Mouse (Mus musculus): ENCODE results near the gene Sla2. TPM values are rescaled to one million over a fixed set of nuclear protein-coding genes. Genes with fewer than 3 reads are reported as not detected.
"Not testable (repeated sequence)": the region's sequence is repeated elsewhere in the genome, so short reads cannot be mapped to it uniquely, and the experiment has no call there.

Sla2 gene
- polyA plus RNA-seq, 1 experiment from 2014 or later: 0.45 TPM

DNA sequence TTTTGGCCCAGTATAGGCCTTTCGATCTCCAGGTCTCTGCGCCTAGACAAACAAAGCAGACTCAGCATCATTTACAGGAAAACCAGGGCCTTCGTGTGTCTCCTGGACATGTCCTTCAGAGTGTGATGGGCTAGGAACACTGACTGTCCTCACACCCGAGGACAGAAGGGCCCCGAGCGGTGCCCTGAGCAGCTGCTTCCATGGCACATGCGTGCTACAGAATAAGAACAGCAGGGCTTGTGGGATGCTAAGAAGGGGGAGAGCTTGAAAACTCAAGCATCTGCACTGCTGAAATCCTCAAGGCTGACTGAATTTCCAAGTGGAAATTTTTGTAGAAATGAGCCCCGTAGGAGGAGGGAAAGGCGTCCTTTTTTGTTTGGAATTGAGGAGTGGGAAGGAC is 10.0 kb upstream of the Sla2 start:
- 82% methylated on average over 9 of the region's 9 CpGs for WGBS
- no peak for DNase-seq (ENCODE audit: low spot score)

DNA sequence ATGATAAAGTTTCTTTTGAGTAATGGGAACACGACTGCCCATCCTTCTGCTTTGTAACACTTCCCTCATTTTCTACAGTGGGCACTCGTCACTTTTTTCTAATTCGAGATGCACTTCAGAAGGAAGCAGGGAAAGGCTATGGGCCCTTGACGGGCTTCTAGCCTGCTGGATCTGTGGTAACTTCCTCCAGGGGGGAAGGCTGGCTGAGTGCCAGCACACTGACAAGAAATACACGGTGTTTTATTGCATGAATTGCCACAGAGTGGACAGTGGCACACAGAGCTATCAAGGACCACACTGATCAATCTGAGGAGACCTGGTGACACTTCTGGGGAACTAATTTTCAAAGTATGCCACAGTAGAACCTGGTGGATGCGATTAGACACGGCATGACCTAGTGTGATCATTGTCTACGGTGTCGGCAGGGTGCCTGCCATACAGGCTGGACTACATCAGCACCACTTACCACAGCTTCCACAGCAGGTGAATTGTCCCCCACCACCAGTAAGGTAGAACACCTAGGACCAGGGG is 9.5 kb upstream of the Sla2 start:
- no peak for DNase-seq (ENCODE audit: low spot score)
- Histone ChIP-seq H3K4me2 (ENCODE audit: low read depth, low read length) (no peak overlapping the region), H3K36me3 (ENCODE audit: control insufficient read depth, insufficient read depth, low read length) (no peaks in the 10 kb centered on the region), H3K9ac (ENCODE audit: low read depth, low read length) (no peak overlapping the region), H3K27me3 (replicated peaks; ENCODE audit: control insufficient read depth, insufficient read depth, low read length) (no peaks in the 10 kb centered on the region), H3K27ac (replicated peaks; ENCODE audit: low read depth, low read length) (no peak overlapping the region), H3K4me1 (ENCODE audit: control insufficient read depth, insufficient read depth, low read length) (no peaks in the 10 kb centered on the region), H3K4me3 (ENCODE audit: low read depth, low read length) (no peak overlapping the region), H3K9me3 (ENCODE audit: control insufficient read depth, low read length) (no peaks in the 10 kb centered on the region)
- WGBS: 73% methylated on average over 9 of the region's 9 CpGs
- ATAC-seq (ENCODE audit: low read depth): no peak

More for the DNA sequence above, 10.0 kb upstream of the Sla2 start:
- no peaks in the 10 kb centered on the region for H3K4me1 ChIP-seq (ENCODE audit: control insufficient read depth, insufficient read depth, low read length)
- H3K27ac ChIP-seq (replicated peaks; ENCODE audit: low read depth, low read length): no peak overlapping the region
- no peak overlapping the region for H3K4me3 ChIP-seq (ENCODE audit: low read depth, low read length)
- no peak for ATAC-seq (ENCODE audit: low read depth)
- H3K9me3 ChIP-seq (ENCODE audit: control insufficient read depth, low read length): no peaks in the 10 kb centered on the region
- H3K27me3 ChIP-seq (replicated peaks; ENCODE audit: control insufficient read depth, insufficient read depth, low read length): no peaks in the 10 kb centered on the region
- H3K36me3 ChIP-seq (ENCODE audit: control insufficient read depth, insufficient read depth, low read length): no peaks in the 10 kb centered on the region
- no peak overlapping the region for H3K9ac ChIP-seq (ENCODE audit: low read depth, low read length)
- no peak overlapping the region for H3K4me2 ChIP-seq (ENCODE audit: low read depth, low read length)

DNA sequence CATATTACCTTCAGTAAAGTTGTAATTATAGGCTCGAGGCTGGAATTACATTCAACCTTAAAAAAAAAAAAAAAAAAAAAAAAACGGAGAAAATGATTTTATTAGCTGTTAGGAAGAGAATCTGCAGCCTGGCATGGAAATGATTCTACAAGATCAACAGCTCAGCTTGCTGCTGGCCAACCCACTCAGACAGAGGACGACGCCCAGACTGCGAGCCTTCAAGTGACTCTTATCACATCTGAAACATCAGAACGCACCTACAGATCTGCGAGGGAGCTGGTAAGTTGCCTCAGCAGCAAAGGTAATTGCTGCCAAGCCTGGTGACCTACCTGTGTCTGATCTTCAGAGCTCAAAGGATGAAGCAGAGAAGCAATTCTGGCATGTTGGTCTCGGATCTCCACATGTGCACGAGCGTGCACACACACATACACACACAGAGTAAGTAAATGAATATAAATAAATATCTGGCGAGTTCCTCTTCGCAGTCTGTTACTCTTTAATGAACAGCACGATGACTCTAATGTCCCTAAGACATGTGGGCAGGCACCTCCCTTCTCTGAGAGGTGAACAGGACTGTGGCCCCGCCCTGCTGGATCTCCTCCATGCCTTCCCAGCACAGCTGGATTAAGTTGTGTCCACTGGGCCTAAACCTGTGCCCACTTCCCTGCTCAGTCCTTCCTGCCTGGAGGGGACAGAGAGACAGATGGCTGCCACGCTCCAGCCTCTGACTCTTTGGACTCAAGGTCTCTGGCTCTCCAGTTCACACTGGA is 7.7 kb upstream of the Sla2 start:
- no peaks in the 10 kb centered on the region for H3K4me1 ChIP-seq (ENCODE audit: control insufficient read depth, insufficient read depth, low read length)
- DNase-seq (ENCODE audit: low spot score) (no peak), ATAC-seq (ENCODE audit: low read depth) (no peak)
- H3K36me3 ChIP-seq (ENCODE audit: control insufficient read depth, insufficient read depth, low read length): no peaks in the 10 kb centered on the region
- H3K4me3 ChIP-seq (ENCODE audit: low read depth, low read length): no peak overlapping the region
- H3K9ac ChIP-seq (ENCODE audit: low read depth, low read length): no peak overlapping the region
- no peak overlapping the region for H3K4me2 ChIP-seq (ENCODE audit: low read depth, low read length)
- no peaks in the 10 kb centered on the region for H3K27me3 ChIP-seq (replicated peaks; ENCODE audit: control insufficient read depth, insufficient read depth, low read length)
- H3K9me3 ChIP-seq (ENCODE audit: control insufficient read depth, low read length): no peaks in the 10 kb centered on the region
- 75% methylated on average over 15 of the region's 15 CpGs for WGBS
- no peak overlapping the region for H3K27ac ChIP-seq (replicated peaks; ENCODE audit: low read depth, low read length)

DNA sequence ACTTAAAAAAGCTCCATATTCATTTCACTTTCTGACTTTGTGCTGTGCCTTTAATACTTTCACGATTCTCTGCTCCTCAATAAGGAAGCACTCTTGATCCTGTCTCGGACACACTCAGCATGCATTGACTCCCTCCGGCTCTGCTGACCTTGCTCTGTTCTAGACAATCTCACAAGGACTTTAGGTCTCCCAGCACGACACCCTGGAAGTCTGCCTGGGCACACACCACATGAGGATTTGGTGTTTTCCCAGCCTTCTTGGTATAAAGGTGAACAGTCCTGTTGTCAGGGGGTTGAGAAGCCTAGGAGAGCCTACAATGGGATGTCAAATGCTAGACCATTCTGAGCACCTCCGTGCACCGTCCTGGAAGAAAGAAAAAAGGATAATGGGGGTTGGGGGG is 5.8 kb upstream of the Sla2 start:
- H3K4me3 ChIP-seq (ENCODE audit: low read depth, low read length): no peak overlapping the region
- ATAC-seq (ENCODE audit: low read depth): no peak
- no peak overlapping the region for H3K9ac ChIP-seq (ENCODE audit: low read depth, low read length)
- no peak overlapping the region for H3K4me2 ChIP-seq (ENCODE audit: low read depth, low read length)
- no peaks in the 10 kb centered on the region for H3K9me3 ChIP-seq (ENCODE audit: control insufficient read depth, low read length)
- no peaks in the 10 kb centered on the region for H3K4me1 ChIP-seq (ENCODE audit: control insufficient read depth, insufficient read depth, low read length)
- no peak overlapping the region for H3K27ac ChIP-seq (replicated peaks; ENCODE audit: low read depth, low read length)
- H3K36me3 ChIP-seq (ENCODE audit: control insufficient read depth, insufficient read depth, low read length): no peaks in the 10 kb centered on the region
- WGBS: 75% methylated on average over 6 of the region's 6 CpGs
- no peaks in the 10 kb centered on the region for H3K27me3 ChIP-seq (replicated peaks; ENCODE audit: control insufficient read depth, insufficient read depth, low read length)
- no peak for DNase-seq (ENCODE audit: low spot score)

DNA sequence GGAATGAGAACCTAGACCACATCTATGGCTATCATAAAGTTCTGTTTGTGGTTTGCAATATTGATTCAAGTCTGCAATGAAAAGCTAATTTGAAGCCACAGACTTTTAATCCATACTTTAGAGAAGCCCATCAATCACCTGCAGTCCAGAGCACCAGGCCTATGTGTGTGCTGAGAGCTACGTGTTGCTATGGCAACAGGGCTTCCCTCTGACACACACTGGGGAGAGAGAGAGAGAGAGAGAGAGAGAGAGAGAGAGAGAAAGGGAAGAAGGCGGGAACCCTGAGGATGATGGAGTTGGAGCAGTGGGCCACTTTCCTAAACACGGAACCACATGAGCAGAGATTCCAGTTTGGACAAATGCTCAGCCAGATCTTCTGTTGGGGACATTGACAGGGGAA is 5.2 kb upstream of the Sla2 start:
- Histone ChIP-seq H3K4me3 (ENCODE audit: low read depth, low read length) (no peak overlapping the region), H3K27ac (replicated peaks; ENCODE audit: low read depth, low read length) (no peak overlapping the region)
- peak; percentile 11 for DNase-seq (ENCODE audit: low spot score)

DNA sequence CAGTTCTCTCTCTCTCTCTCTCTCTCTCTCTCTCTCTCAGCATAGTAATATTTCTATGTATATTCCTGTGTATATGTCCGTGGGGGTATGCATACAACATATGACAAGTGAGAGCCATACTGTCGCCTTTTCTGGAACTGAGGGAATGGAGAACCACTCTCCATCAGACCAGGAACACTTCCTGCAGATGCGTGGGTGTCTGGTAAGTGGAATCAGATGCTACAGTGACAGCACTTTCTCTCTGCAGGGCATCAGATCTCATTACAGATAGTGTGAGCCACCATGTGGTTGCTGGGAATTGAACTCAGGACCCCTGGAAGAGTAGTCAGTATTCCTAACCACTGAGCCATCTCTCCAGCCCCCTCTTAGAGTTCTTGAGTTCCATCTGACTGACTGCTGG is 1.5 kb upstream of the Sla2 start:
- ATAC-seq (ENCODE audit: low read depth): no peak
- Histone ChIP-seq H3K9me3 (ENCODE audit: control insufficient read depth, low read length) (no peaks in the 10 kb centered on the region), H3K4me2 (ENCODE audit: low read depth, low read length) (no peak overlapping the region), H3K4me1 (ENCODE audit: control insufficient read depth, insufficient read depth, low read length) (no peaks in the 10 kb centered on the region), H3K4me3 (ENCODE audit: low read depth, low read length) (no peak overlapping the region), H3K36me3 (ENCODE audit: control insufficient read depth, insufficient read depth, low read length) (no peaks in the 10 kb centered on the region), H3K27me3 (replicated peaks; ENCODE audit: control insufficient read depth, insufficient read depth, low read length) (no peaks in the 10 kb centered on the region), H3K9ac (ENCODE audit: low read depth, low read length) (no peak overlapping the region), H3K27ac (replicated peaks; ENCODE audit: low read depth, low read length) (no peak overlapping the region)
- DNase-seq (ENCODE audit: low spot score): no peak
- 53% methylated on average over 3 of the region's 3 CpGs for WGBS

More for the DNA sequence above, 5.2 kb upstream of the Sla2 start:
- Histone ChIP-seq H3K9me3 (ENCODE audit: control insufficient read depth, low read length) (no peaks in the 10 kb centered on the region), H3K27me3 (replicated peaks; ENCODE audit: control insufficient read depth, insufficient read depth, low read length) (no peaks in the 10 kb centered on the region), H3K4me2 (ENCODE audit: low read depth, low read length) (no peak overlapping the region), H3K4me1 (ENCODE audit: control insufficient read depth, insufficient read depth, low read length) (no peaks in the 10 kb centered on the region), H3K9ac (ENCODE audit: low read depth, low read length) (no peak overlapping the region), H3K36me3 (ENCODE audit: control insufficient read depth, insufficient read depth, low read length) (no peaks in the 10 kb centered on the region)
- WGBS: 52% methylated on average over 3 of the region's 3 CpGs
- no peak for ATAC-seq (ENCODE audit: low read depth)

DNA sequence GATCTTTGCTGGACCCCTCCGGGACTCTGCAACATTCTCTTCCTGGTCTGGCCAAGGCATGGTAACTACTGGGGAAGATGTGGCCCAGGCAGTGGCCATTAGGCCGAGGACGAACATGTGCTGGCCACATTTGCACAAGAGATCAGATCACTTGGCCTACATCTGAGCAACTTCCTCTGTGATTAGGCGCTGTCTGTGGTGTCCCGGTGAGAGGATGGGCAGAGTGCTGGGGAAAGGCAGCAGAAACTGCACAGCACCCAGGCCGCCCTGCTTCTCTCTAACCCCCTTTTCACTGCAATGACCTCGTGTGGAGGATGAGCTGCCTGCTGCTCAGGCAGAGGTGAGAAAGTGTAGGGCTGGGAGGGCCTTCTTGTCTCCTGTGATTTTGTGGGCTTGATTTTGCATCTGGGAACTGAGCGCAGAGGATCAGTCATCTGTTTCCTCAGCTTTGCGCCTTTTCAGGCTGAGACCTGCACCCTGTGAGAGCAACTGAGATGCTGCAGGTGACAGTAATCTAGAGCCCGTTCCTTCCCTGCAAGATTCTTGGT is 834 bp downstream of the Sla2 start:
- WGBS: 55% methylated on average over 10 of the region's 10 CpGs
- Histone ChIP-seq H3K4me1 (ENCODE audit: control insufficient read depth, insufficient read depth, low read length) (no peaks in the 10 kb centered on the region), H3K9ac (ENCODE audit: low read depth, low read length) (no peak overlapping the region)

DNA sequence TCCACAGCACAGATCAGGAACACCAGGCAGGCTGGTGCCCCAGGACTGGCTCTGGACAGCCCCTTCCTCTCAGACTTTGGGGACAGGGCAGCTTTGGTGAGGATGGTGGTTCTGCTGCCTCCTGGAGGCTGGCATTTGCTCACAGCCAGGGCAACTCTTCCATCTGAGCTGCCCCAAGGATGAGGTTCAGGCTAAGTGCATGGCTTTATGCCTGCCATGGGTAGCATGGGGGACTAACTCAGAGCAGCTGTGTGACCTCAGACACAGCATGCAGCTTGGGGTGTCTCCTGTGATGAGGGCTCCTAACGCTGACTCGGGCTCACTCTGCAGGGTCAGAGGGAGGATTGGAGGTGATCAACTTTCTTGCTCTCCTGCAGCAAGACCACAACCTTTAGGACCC is 1.3 kb downstream of the Sla2 start:
- WGBS: 27% methylated on average over 2 of the region's 2 CpGs

More for the DNA sequence above, 834 bp downstream of the Sla2 start:
- Histone ChIP-seq H3K4me3 (ENCODE audit: low read depth, low read length) (no peak overlapping the region), H3K27ac (replicated peaks; ENCODE audit: low read depth, low read length) (no peak overlapping the region), H3K36me3 (ENCODE audit: control insufficient read depth, insufficient read depth, low read length) (no peaks in the 10 kb centered on the region), H3K4me2 (ENCODE audit: low read depth, low read length) (no peak overlapping the region), H3K9me3 (ENCODE audit: control insufficient read depth, low read length) (no peaks in the 10 kb centered on the region), H3K27me3 (replicated peaks; ENCODE audit: control insufficient read depth, insufficient read depth, low read length) (no peaks in the 10 kb centered on the region)
- DNase-seq (ENCODE audit: low spot score) (no peak), ATAC-seq (ENCODE audit: low read depth) (no peak)

More for the DNA sequence above, 1.3 kb downstream of the Sla2 start:
- not testable (repeated sequence) for H3K36me3 ChIP-seq (ENCODE audit: control insufficient read depth, insufficient read depth, low read length); H3K27ac ChIP-seq (replicated peaks; ENCODE audit: low read depth, low read length); H3K27me3 ChIP-seq (replicated peaks; ENCODE audit: control insufficient read depth, insufficient read depth, low read length); H3K4me1 ChIP-seq (ENCODE audit: control insufficient read depth, insufficient read depth, low read length); H3K4me2 ChIP-seq (ENCODE audit: low read depth, low read length); H3K9ac ChIP-seq (ENCODE audit: low read depth, low read length); H3K4me3 ChIP-seq (ENCODE audit: low read depth, low read length); DNase-seq (ENCODE audit: low spot score); ATAC-seq (ENCODE audit: low read depth); H3K9me3 ChIP-seq (ENCODE audit: control insufficient read depth, low read length)

All from embryonic facial prominence, embryonic 14.5 days (tissue).